Mouse (Mus musculus): ENCODE data around the gene Slc9a3. TPM values are rescaled to one million over a fixed set of nuclear protein-coding genes. Genes with fewer than 3 reads are reported as not detected.

The Slc9a3 gene
- polyA plus RNA-seq, 1 experiment from 2014 or later: 0.47 TPM

- Histone ChIP-seq H3K4me1 (replicated peaks; ENCODE audit: control insufficient read depth, insufficient read depth, low read length) (0 out of 2 replicates have a peak, but pooled peaks cover 2% of the 10 kb centered on the region), H3K27me3 (replicated peaks; ENCODE audit: control insufficient read depth, insufficient read depth, low read length) (no peaks in the 10 kb centered on the region), H3K9me3 (ENCODE audit: control insufficient read depth, low read length) (no peaks in the 10 kb centered on the region), H3K27ac (ENCODE audit: low read depth) (no peak overlapping the region), H3K36me3 (ENCODE audit: control insufficient read depth, insufficient read depth, low read length) (peaks cover 21% of the 10 kb centered on the region), H3K4me2 (ENCODE audit: low read length) (peak overlapping the region; percentile 68), H3K4me3 (ENCODE audit: low read depth, low read length) (peak overlapping the region; percentile 49), H3K9ac (ENCODE audit: low read length) (peak overlapping the region; percentile 45)
- DNase-seq (ENCODE audit: low spot score) (no peak), ATAC-seq (replicated peaks; ENCODE audit: low FRiP score, low TSS enrichment, low read depth) (peak; percentile 37; the same call in 1 of the 2 replicates)
- 22% methylated on average over 9 of the region's 9 CpGs for WGBS
Observed at GRCm38 (mm10) chr13:74167057-74167413, 45.8 kb downstream of the Slc9a3 start.

GRCm38 (mm10) chr13:74167492-74167891 lies 46.2 kb downstream of the Slc9a3 start:
- Histone ChIP-seq H3K4me2 (ENCODE audit: low read length) (no peak overlapping the region), H3K9ac (ENCODE audit: low read length) (no peak overlapping the region), H3K36me3 (ENCODE audit: control insufficient read depth, insufficient read depth, low read length) (peaks cover 25% of the 10 kb centered on the region), H3K27me3 (replicated peaks; ENCODE audit: control insufficient read depth, insufficient read depth, low read length) (no peaks in the 10 kb centered on the region), H3K4me1 (replicated peaks; ENCODE audit: control insufficient read depth, insufficient read depth, low read length) (0 out of 2 replicates have a peak, but pooled peaks cover 2% of the 10 kb centered on the region), H3K4me3 (ENCODE audit: low read depth, low read length) (no peak overlapping the region), H3K9me3 (ENCODE audit: control insufficient read depth, low read length) (no peaks in the 10 kb centered on the region), H3K27ac (ENCODE audit: low read depth) (no peak overlapping the region)
- WGBS: 78% methylated on average over 2 of the region's 2 CpGs
- ATAC-seq (replicated peaks; ENCODE audit: low FRiP score, low TSS enrichment, low read depth) (no peak), DNase-seq (ENCODE audit: low spot score) (no peak)

DNA sequence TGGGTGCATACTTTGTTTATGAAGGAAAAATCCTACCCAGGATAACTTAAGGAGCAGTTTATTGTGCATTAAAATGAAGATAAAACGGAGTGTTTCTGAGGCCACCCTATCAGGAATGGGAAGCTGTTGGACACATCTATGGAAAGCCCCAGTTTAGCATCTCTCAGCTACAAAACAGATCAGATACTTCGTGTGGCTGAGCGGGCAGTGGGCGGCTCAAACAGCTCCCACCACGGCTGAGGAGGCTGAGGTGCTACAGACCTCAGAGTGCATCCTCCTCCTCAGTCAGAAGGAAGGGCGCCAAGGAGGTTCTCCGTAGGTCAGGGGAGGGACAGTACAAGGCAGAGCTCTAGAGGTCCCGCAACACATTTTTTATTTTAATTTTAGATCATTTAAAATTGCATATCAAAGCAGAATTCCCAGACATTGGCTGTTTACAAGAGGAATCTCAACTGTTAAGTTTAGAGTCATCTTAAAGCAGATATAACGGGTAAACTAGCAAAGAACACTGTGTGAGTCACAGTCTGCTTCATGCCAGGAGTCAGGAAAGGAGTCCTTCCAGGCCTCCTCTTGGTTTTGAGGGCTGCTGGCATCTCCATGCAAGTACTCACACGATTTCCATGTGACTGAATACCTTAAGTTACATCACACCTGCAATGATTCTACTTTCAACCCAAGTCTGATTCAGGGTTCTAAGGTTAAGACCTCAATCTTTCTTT lies 48.3 kb downstream of the Slc9a3 start:
- Histone ChIP-seq H3K4me3 (ENCODE audit: low read depth, low read length) (no peak overlapping the region), H3K27ac (ENCODE audit: low read depth) (no peak overlapping the region), H3K36me3 (ENCODE audit: control insufficient read depth, insufficient read depth, low read length) (peaks cover 42% of the 10 kb centered on the region), H3K9me3 (ENCODE audit: control insufficient read depth, low read length) (no peaks in the 10 kb centered on the region), H3K4me2 (ENCODE audit: low read length) (no peak overlapping the region), H3K4me1 (replicated peaks; ENCODE audit: control insufficient read depth, insufficient read depth, low read length) (0 out of 2 replicates have a peak, but pooled peaks cover 2% of the 10 kb centered on the region), H3K27me3 (replicated peaks; ENCODE audit: control insufficient read depth, insufficient read depth, low read length) (no peaks in the 10 kb centered on the region), H3K9ac (ENCODE audit: low read length) (no peak overlapping the region)
- ATAC-seq (replicated peaks; ENCODE audit: low FRiP score, low TSS enrichment, low read depth) (no peak), DNase-seq (ENCODE audit: low spot score) (no peak)
- WGBS: 83% methylated on average over 10 of the region's 10 CpGs

- 91% methylated on average over 5 of the region's 5 CpGs for WGBS
Observed at GRCm38 (mm10) chr13:74172036-74172435, 50.8 kb downstream of the Slc9a3 start.

GRCm38 (mm10) chr13:74183011-74183695 lies 61.9 kb downstream of the Slc9a3 start:
- Histone ChIP-seq H3K4me2 (ENCODE audit: low read length) (no peak overlapping the region), H3K9ac (ENCODE audit: low read length) (no peak overlapping the region), H3K27ac (ENCODE audit: low read depth) (no peak overlapping the region), H3K27me3 (replicated peaks; ENCODE audit: control insufficient read depth, insufficient read depth, low read length) (no peaks in the 10 kb centered on the region), H3K36me3 (ENCODE audit: control insufficient read depth, insufficient read depth, low read length) (peaks cover 64% of the 10 kb centered on the region), H3K9me3 (ENCODE audit: control insufficient read depth, low read length) (no peaks in the 10 kb centered on the region), H3K4me1 (replicated peaks; ENCODE audit: control insufficient read depth, insufficient read depth, low read length) (no peaks in the 10 kb centered on the region), H3K4me3 (ENCODE audit: low read depth, low read length) (no peak overlapping the region)
- DNase-seq (ENCODE audit: low spot score) (no peak), ATAC-seq (replicated peaks; ENCODE audit: low FRiP score, low TSS enrichment, low read depth) (no peak)
- 90% methylated on average over 5 of the region's 5 CpGs for WGBS

More at GRCm38 (mm10) chr13:74172036-74172435, 50.8 kb downstream of the Slc9a3 start:
- Histone ChIP-seq H3K36me3 (ENCODE audit: control insufficient read depth, insufficient read depth, low read length) (peaks cover 55% of the 10 kb centered on the region), H3K9ac (ENCODE audit: low read length) (no peak overlapping the region), H3K27me3 (replicated peaks; ENCODE audit: control insufficient read depth, insufficient read depth, low read length) (no peaks in the 10 kb centered on the region), H3K4me3 (ENCODE audit: low read depth, low read length) (no peak overlapping the region), H3K4me2 (ENCODE audit: low read length) (no peak overlapping the region), H3K27ac (ENCODE audit: low read depth) (no peak overlapping the region), H3K9me3 (ENCODE audit: control insufficient read depth, low read length) (no peaks in the 10 kb centered on the region), H3K4me1 (replicated peaks; ENCODE audit: control insufficient read depth, insufficient read depth, low read length) (no peaks in the 10 kb centered on the region)
- no peak for DNase-seq (ENCODE audit: low spot score)
- ATAC-seq (replicated peaks; ENCODE audit: low FRiP score, low TSS enrichment, low read depth): no peak

DNA sequence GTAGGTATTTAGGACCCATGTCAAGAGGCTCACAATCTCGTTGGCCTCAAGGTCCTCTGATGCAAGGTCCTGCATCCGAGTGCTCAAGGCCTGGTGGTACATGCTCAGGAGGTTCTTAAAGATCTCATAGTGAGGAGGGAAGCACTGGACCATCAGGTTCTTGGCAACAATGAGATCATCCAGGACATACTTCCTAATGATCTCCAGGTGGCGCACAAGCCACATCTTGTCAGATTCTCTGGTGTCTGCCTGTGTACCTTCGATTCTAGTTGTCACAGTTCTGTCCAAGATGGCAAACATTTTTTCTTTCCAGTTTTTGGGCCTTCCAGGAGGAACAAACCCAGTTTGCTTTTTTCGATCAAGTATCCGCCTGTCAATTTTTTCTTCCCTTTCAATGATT lies 71.4 kb downstream of the Slc9a3 start:
- Histone ChIP-seq H3K4me2 (ENCODE audit: low read length) (no peak overlapping the region), H3K9ac (ENCODE audit: low read length) (no peak overlapping the region), H3K4me3 (ENCODE audit: low read depth, low read length) (no peak overlapping the region), H3K4me1 (replicated peaks; ENCODE audit: control insufficient read depth, insufficient read depth, low read length) (no peaks in the 10 kb centered on the region), H3K27me3 (replicated peaks; ENCODE audit: control insufficient read depth, insufficient read depth, low read length) (no peaks in the 10 kb centered on the region), H3K27ac (ENCODE audit: low read depth) (no peak overlapping the region), H3K9me3 (ENCODE audit: control insufficient read depth, low read length) (no peaks in the 10 kb centered on the region), H3K36me3 (ENCODE audit: control insufficient read depth, insufficient read depth, low read length) (peaks cover 71% of the 10 kb centered on the region)
- ATAC-seq (replicated peaks; ENCODE audit: low FRiP score, low TSS enrichment, low read depth) (no peak), DNase-seq (ENCODE audit: low spot score) (no peak)
- 78% methylated on average over 6 of the region's 6 CpGs for WGBS

GRCm38 (mm10) chr13:74196451-74196850 lies 75.2 kb downstream of the Slc9a3 start:
- Histone ChIP-seq H3K36me3 (ENCODE audit: control insufficient read depth, insufficient read depth, low read length) (peaks cover 58% of the 10 kb centered on the region), H3K4me3 (ENCODE audit: low read depth, low read length) (no peak overlapping the region)

GRCm38 (mm10) chr13:74208317-74208985 lies 87.2 kb downstream of the Slc9a3 start, which contains the start of gene Exoc3:
Gene Exoc3 (minus strand): TSS chr13:74208732.
- no peaks in the 10 kb centered on the region for H3K27me3 ChIP-seq (replicated peaks; ENCODE audit: control insufficient read depth, insufficient read depth, low read length)
- no peaks in the 10 kb centered on the region for H3K9me3 ChIP-seq (ENCODE audit: control insufficient read depth, low read length)
- DNase-seq (ENCODE audit: low spot score) (peak; percentile 91), ATAC-seq (replicated peaks; ENCODE audit: low FRiP score, low TSS enrichment, low read depth) (peak; percentile 98)
- under 1% methylated on average over 39 of the region's 39 CpGs for WGBS
- peak within 1 kb of the TSS; percentile 89 for H3K4me3 ChIP-seq (ENCODE audit: low read depth, low read length)
- H3K9ac ChIP-seq (ENCODE audit: low read length): peak within 1 kb of the TSS; percentile 77
- H3K27ac ChIP-seq (ENCODE audit: low read depth): peak within 1 kb of the TSS; percentile 88
- peaks cover 21% of the 10 kb centered on the region for H3K36me3 ChIP-seq (ENCODE audit: control insufficient read depth, insufficient read depth, low read length)
- peaks cover 10% of the 10 kb centered on the region for H3K4me1 ChIP-seq (replicated peaks; ENCODE audit: control insufficient read depth, insufficient read depth, low read length)
- H3K4me2 ChIP-seq (ENCODE audit: low read length): peak within 1 kb of the TSS; percentile 58

More at GRCm38 (mm10) chr13:74196451-74196850, 75.2 kb downstream of the Slc9a3 start:
- H3K27me3 ChIP-seq (replicated peaks; ENCODE audit: control insufficient read depth, insufficient read depth, low read length): no peaks in the 10 kb centered on the region
- no peak overlapping the region for H3K4me2 ChIP-seq (ENCODE audit: low read length)
- WGBS: 80% methylated on average over 3 of the region's 3 CpGs
- DNase-seq (ENCODE audit: low spot score) (no peak), ATAC-seq (replicated peaks; ENCODE audit: low FRiP score, low TSS enrichment, low read depth) (no peak)
- no peaks in the 10 kb centered on the region for H3K4me1 ChIP-seq (replicated peaks; ENCODE audit: control insufficient read depth, insufficient read depth, low read length)
- H3K9me3 ChIP-seq (ENCODE audit: control insufficient read depth, low read length): no peaks in the 10 kb centered on the region
- H3K27ac ChIP-seq (ENCODE audit: low read depth): no peak overlapping the region
- H3K9ac ChIP-seq (ENCODE audit: low read length): no peak overlapping the region
